Mouse (Mus musculus) heart, postnatal 0 days (tissue): Measurements from ENCODE around the gene Gtpbp1. TPM values are rescaled to one million over a fixed set of nuclear protein-coding genes. Genes with fewer than 3 reads are reported as not detected.

ENCODE experiments used
- ATAC-seq: fragments of 200-750 bp; cut with Nextera tagmentation; 2 replicates; pipeline ENCODE4 v1.8.0; 2017; ENCODE audit warnings: low read depth, moderate number of reproducible peaks, moderate library complexity; ENCODE audit not compliant: insufficient read depth
- DNase-seq: peaks from one replicate; pipeline ENCODE4 v3.0.0-alpha.2; 2016; ENCODE audit warnings: low spot score
- H3K27ac ChIP-seq: fragments of 300-500 bp; sonication (generic); 2 replicates; pipeline ENCODE4 v1.5.1; 2014; ENCODE audit warnings: low read depth, mild to moderate bottlenecking
- H3K27me3 ChIP-seq: fragments of 300-500 bp; sonication (generic); 2 replicates; pipeline ENCODE4 v1.6.1; 2014; ENCODE audit warnings: low read length, mixed read lengths; ENCODE audit not compliant: control insufficient read depth, insufficient read depth
- H3K36me3 ChIP-seq: fragments of 300-500 bp; sonication (generic); replicated peaks from 2 replicates; pipeline ENCODE4 v1.6.1; 2014; ENCODE audit warnings: low read length, mixed read lengths; ENCODE audit not compliant: control insufficient read depth, insufficient read depth
- H3K4me1 ChIP-seq: fragments of 300-500 bp; sonication (generic); 2 replicates; pipeline ENCODE4 v1.6.1; 2014; ENCODE audit warnings: antibody characterized with exemption; ENCODE audit not compliant: control insufficient read depth, insufficient read depth
- H3K4me2 ChIP-seq: fragments of 300-500 bp; sonication (generic); 2 replicates; pipeline ENCODE4 v1.6.1; 2014; ENCODE audit warnings: low read depth, mild to moderate bottlenecking, low read length, moderate library complexity
- H3K4me3 ChIP-seq: fragments of 300-500 bp; sonication (generic); 2 replicates; pipeline ENCODE4 v1.5.1; 2014; ENCODE audit warnings: low read depth, low read length
- H3K9ac ChIP-seq: fragments of 300-500 bp; sonication (generic); replicated peaks from 2 replicates; pipeline ENCODE4 v1.6.1; 2014; ENCODE audit warnings: low read depth, low read length, mixed read lengths
- H3K9me3 ChIP-seq: fragments of 300-500 bp; sonication (generic); replicated peaks from 2 replicates; pipeline ENCODE4 v1.6.1; 2016; ENCODE audit warnings: low read length; ENCODE audit not compliant: control insufficient read depth
- CTCF ChIP-seq: IDR thresholded peaks from 2 replicates; pipeline ENCODE4 v1.5.1; 2016; ENCODE audit warnings: antibody characterized with exemption, control low read depth, low read depth
- EP300 ChIP-seq: IDR thresholded peaks from 2 replicates; pipeline ENCODE4 v1.6.1; 2016; ENCODE audit warnings: antibody characterized with exemption, low read depth
- WGBS: fragments of 180-500 bp; shearing (Covaris S2); extraction: QIAGEN DNeasy Blood & Tissue Kit; methylation state at CpG from one replicate; pipeline ENCODE4 v1.1.7; 2014; 5-methylcytosine and 5-hydroxymethylcytosine counted together
- polyA plus RNA-seq: library from polyadenylated mRNA; unstranded; fragments of >200 nt; fragmentation: Nextera tagmentation; extraction: Ambion mirVana; gene quantifications from 2 replicates; pipeline ENCODE4 v1.2.1, GENCODE M21; 2015
- total RNA-seq: library from RNA; depleted of rRNA; stranded (reverse); fragments of >200 nt; gene quantifications from 2 replicates; pipeline ENCODE4 v1.2.3, GENCODE M21; 2014; ENCODE audit warnings: low replicate concordance

Gene Gtpbp1
- total and polyA plus RNA-seq, 2 experiments from 2014 or later, result 20.6 to 39.9 TPM

DNA sequence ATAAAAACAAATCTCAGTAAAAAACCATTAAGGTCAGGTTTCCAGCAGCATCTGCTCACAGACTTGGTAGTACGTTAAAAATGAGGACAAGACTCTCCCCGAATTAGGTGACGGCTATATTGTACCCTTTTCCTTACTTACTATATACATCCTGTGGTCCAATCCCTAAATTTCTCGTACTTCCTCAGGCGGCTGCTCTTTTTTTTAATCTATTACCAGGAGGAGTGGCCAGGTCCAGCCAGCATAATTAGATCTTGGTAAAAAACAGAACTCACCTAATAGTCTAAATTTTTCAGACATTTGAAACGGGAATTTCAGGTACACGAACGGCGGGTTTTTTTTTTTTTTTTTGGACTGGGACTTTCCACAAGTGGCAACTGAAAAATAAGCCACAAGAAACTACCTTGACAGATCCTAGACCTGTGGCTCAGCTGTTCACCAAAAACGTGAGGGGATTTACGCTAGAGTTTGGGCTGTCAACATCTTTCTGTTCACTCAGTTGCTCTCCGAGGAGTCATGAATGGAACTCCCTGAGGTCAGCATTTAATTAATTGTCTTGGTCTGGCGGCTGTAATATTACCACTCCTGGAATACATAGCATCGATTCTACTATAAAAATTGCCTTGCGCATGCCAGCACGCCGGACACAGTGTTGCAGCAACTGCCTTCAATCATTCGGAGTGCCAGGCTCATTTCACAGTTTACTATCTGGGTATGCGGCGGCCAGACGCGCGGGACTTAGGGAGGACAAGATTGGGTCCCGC, 801 bp upstream of the Gtpbp1 start:
- H3K9me3 ChIP-seq, result no peaks in the 10 kb centered on the region
- peaks cover 4% of the 10 kb centered on the region for H3K36me3 ChIP-seq
- ATAC-seq (no peak), DNase-seq (no peak)
- H3K9ac ChIP-seq, result no peak overlapping the region
- WGBS, result 13% methylated on average over 24 of the region's 24 CpGs
- H3K27me3 ChIP-seq, result no peaks in the 10 kb centered on the region
- H3K4me1 ChIP-seq, result peaks cover 38% of the 10 kb centered on the region
- H3K4me3 ChIP-seq, result peak overlapping the region; percentile 85
- H3K27ac ChIP-seq, result peak overlapping the region; percentile 80
- H3K4me2 ChIP-seq, result peak overlapping the region; percentile 64
- TF ChIP-seq CTCF (no peak), EP300 (no peak; the same call in 1 of the 2 replicates)

GRCm38 (mm10) chr15:79691023-79691508, 421 bp downstream of the Gtpbp1 start:
- WGBS, result under 1% methylated on average over 53 of the region's 53 CpGs
- Histone ChIP-seq H3K27me3 (no peaks in the 10 kb centered on the region), H3K9ac (peak overlapping the region; percentile 89), H3K36me3 (peaks cover 13% of the 10 kb centered on the region), H3K27ac (peak overlapping the region; percentile 89), H3K4me3 (peak overlapping the region; percentile 85), H3K4me2 (peak overlapping the region; percentile 99), H3K9me3 (no peaks in the 10 kb centered on the region), H3K4me1 (peaks cover 27% of the 10 kb centered on the region)
- 0 out of 2 replicates have a peak, but pooled peaks have one; percentile 1 for ATAC-seq
- TF ChIP-seq CTCF (no peak), EP300 (no peak)
- no peak for DNase-seq

DNA sequence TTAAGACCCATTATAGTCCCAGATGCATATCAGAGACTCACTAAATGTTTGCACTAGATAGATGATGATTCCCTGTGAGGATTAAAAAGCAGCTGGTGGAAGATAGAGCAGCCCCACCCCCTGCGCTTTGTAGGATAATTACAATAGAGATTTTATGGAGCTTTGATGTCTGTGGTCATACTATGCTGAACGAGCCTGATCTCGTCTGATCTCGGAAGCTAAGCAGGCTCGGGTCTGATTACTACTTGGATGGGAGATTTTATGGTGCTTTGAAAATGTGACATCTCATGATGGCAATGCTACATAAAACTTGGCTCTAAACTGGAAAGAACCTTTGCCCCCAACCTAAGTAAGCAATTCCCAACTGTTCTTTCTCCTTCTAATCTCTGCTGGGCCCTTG, 1.7 kb downstream of the Gtpbp1 start:
- Histone ChIP-seq H3K9me3 (no peaks in the 10 kb centered on the region), H3K4me3 (no peak overlapping the region), H3K4me1 (peaks cover 22% of the 10 kb centered on the region), H3K36me3 (peaks cover 21% of the 10 kb centered on the region), H3K9ac (no peak overlapping the region), H3K4me2 (no peak overlapping the region), H3K27ac (no peak overlapping the region), H3K27me3 (no peaks in the 10 kb centered on the region)
- ATAC-seq (no peak), DNase-seq (no peak)
- WGBS, result 93% methylated on average over 5 of the region's 5 CpGs
- TF ChIP-seq EP300 (no peak), CTCF (no peak)

GRCm38 (mm10) chr15:79693740-79694139, 3.1 kb downstream of the Gtpbp1 start:
- H3K27me3 ChIP-seq, result no peaks in the 10 kb centered on the region
- H3K4me2 ChIP-seq, result peak overlapping the region; percentile 23; the same call in 1 of the 2 replicates
- peaks cover 17% of the 10 kb centered on the region; the same call in 1 of the 2 replicates for H3K4me1 ChIP-seq
- ATAC-seq (no peak), DNase-seq (no peak)
- no peaks in the 10 kb centered on the region for H3K9me3 ChIP-seq
- H3K27ac ChIP-seq, result peak overlapping the region; percentile 22; the same call in 1 of the 2 replicates
- peak overlapping the region; percentile 13; the same call in 1 of the 2 replicates for H3K4me3 ChIP-seq
- WGBS, result 59% methylated on average over 11 of the region's 11 CpGs
- H3K9ac ChIP-seq, result no peak overlapping the region
- no peak for TF ChIP-seq EP300
- no peak for TF ChIP-seq CTCF
- peaks cover 21% of the 10 kb centered on the region for H3K36me3 ChIP-seq

DNA sequence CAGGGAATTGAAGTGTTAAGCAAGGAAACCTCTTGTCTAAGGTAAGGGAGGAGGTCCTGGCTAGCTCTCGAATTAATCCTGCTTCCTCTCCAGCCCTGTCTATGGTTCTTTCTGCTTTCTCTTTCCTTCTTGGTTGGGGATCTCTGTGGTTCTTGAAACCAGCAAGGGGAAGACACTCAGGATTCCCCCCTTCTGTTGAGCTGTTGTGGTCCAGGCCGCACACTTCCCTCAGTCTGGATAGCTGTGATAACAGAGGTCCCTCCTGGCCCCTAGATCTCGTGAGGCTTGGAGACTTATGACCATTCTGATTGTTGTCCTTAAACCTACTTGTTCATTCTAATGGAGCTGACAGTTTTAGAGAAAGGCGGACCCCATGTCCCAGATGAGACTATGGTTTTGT, 3.9 kb downstream of the Gtpbp1 start:
- Histone ChIP-seq H3K9me3 (no peaks in the 10 kb centered on the region), H3K4me3 (no peak overlapping the region), H3K36me3 (peaks cover 21% of the 10 kb centered on the region), H3K27ac (no peak overlapping the region), H3K4me2 (peak overlapping the region; percentile 23; the same call in 1 of the 2 replicates), H3K4me1 (peaks cover 17% of the 10 kb centered on the region; the same call in 1 of the 2 replicates), H3K27me3 (no peaks in the 10 kb centered on the region), H3K9ac (no peak overlapping the region)
- TF ChIP-seq EP300 (no peak), CTCF (no peak)
- ATAC-seq (no peak), DNase-seq (no peak)
- 78% methylated on average over 4 of the region's 4 CpGs for WGBS
